Mouse (Mus musculus): Measurements from ENCODE around the gene Prm3. TPM values are rescaled to one million over a fixed set of nuclear protein-coding genes. Genes with fewer than 3 reads are reported as not detected.

Gene Prm3
- polyA plus RNA-seq, 1 experiment from 2014 or later, result not detected

DNA sequence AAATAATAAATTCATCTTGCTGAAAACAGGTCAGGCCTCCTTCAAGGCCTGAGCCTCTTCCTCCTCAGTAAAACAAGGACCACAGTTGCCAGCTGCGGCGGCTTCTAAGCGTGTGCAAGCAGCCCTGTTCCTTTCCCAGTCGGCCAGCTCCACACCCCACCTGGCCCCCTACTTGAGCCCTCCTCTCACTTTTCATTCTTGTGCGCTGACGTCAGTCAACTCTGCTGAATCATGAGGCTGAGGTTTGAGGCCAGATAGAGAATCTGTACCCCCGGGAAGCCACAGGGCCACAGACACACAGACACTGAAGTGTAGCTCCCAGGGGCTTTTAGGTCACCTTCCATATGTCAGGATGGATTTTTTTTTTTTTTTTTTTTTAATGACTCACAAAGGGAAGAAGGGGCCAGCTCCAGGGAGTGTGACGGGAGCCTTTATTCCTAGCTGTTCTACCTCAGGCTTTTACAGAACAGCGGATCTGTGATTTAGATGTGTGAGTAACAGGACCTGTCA lies 8.8 kb downstream of the Prm3 start:
- H3K27me3 ChIP-seq, result peaks cover 27% of the 10 kb centered on the region
- no peak overlapping the region for H3K9ac ChIP-seq (replicated peaks)
- no peak for ATAC-seq (ENCODE audit: low FRiP score, low read depth)
- H3K4me3 ChIP-seq, result no peak overlapping the region
- H3K4me2 ChIP-seq (replicated peaks), result no peak overlapping the region
- no peaks in the 10 kb centered on the region for H3K36me3 ChIP-seq
- H3K27ac ChIP-seq (replicated peaks), result no peak overlapping the region
- WGBS, result 43% methylated on average over 9 of the region's 9 CpGs
- peaks cover 28% of the 10 kb centered on the region for H3K4me1 ChIP-seq
- H3K9me3 ChIP-seq, result no peaks in the 10 kb centered on the region

DNA sequence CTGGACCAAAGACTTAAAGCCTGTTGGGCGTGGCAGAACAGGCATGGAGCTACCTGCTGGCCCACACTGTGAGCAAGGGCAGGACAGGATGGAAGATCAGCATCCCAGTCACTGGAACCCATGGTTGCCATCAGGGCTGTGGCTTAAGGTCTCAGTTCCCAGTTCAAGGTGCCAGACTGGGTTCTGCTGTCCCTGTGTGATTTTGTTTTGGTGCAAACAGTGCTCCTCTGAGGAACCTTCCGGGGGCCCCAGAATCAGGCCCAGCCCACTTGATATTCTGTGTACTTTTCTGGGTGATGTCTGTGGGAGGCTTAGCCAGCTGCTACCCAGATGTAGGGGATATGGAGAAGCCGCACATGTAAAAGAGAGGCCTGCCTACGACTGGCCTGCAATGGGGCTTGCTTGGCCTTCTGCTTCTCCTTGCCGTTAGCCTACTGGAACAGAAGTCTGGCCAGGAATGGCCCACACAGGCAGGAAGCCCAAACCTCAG lies 10.0 kb downstream of the Prm3 start:
- Histone ChIP-seq H3K4me2 (replicated peaks) (no peak overlapping the region), H3K27me3 (peaks cover 27% of the 10 kb centered on the region), H3K27ac (replicated peaks) (no peak overlapping the region), H3K36me3 (no peaks in the 10 kb centered on the region), H3K9me3 (no peaks in the 10 kb centered on the region), H3K9ac (replicated peaks) (no peak overlapping the region), H3K4me3 (no peak overlapping the region), H3K4me1 (peaks cover 19% of the 10 kb centered on the region)
- no peak for ATAC-seq (ENCODE audit: low FRiP score, low read depth)
- 77% methylated on average over 5 of the region's 5 CpGs for WGBS

DNA sequence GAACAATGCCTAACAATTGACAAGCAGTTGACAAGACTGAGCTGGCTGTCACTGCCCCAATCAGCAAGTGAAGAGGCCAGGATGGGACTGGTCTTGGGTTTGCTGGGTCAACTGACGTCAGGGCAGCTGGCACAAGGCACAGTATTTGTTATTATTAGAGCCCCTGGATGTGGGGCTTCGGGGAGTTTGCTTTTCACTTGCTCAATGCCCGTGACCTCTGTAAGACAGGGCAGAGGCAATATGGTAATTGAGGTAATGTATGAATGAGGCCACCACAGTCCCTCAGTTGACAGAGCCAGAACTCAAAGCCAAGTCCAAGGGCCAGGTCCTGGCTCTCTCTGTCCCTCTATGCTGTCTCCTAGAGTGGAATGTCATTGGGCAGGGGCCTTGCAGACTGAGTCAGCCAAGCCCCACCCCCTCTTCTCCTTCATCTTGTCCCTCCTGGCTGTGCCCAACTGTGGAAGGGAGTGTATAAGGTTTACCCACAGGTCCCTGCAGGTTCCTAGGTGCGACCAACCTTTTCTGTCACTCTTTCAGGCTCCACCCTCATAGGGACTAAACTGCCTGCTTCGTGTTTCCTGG lies 13.0 kb downstream of the Prm3 start:
- no peak for ATAC-seq (ENCODE audit: low FRiP score, low read depth)
- no peaks in the 10 kb centered on the region for H3K36me3 ChIP-seq
- no peaks in the 10 kb centered on the region for H3K9me3 ChIP-seq
- no peak overlapping the region for H3K27ac ChIP-seq (replicated peaks)
- WGBS, result 68% methylated on average over 5 of the region's 5 CpGs
- H3K4me2 ChIP-seq (replicated peaks), result no peak overlapping the region
- peaks cover 5% of the 10 kb centered on the region for H3K4me1 ChIP-seq
- no peak overlapping the region for H3K9ac ChIP-seq (replicated peaks)
- peaks cover 5% of the 10 kb centered on the region for H3K27me3 ChIP-seq
- no peak overlapping the region for H3K4me3 ChIP-seq

- no peak overlapping the region for H3K27ac ChIP-seq (replicated peaks)
- no peak for ATAC-seq (ENCODE audit: low FRiP score, low read depth)
- no peak overlapping the region for H3K4me2 ChIP-seq (replicated peaks)
- H3K4me3 ChIP-seq, result no peak overlapping the region
- WGBS, result 71% methylated on average over 7 of the region's 7 CpGs
- no peaks in the 10 kb centered on the region for H3K9me3 ChIP-seq
- H3K9ac ChIP-seq (replicated peaks), result no peak overlapping the region
- H3K4me1 ChIP-seq, result no peaks in the 10 kb centered on the region
- no peaks in the 10 kb centered on the region for H3K36me3 ChIP-seq
- H3K27me3 ChIP-seq, result no peaks in the 10 kb centered on the region
Observed at GRCm38 (mm10) chr16:10776322-10776721, 14.4 kb downstream of the Prm3 start.

DNA sequence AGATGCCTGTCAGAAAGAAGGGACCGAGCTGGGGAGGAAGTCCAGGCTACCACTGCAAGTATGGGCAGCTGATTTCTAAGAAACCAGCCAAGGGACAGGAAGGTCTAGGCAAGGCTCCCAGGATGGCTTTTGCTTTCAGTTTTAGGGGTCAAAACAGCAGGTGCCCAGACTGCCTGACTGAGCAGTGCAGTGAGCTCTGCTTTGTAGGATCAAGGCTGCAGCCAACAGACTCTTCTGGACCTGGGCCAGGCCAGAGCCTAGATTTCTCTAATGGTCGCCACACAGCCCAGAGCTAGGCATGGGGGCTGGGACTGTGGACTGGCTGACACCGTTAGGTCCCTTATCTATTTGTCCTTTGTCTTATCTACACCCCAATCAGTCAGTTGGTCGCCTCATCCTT lies 16.0 kb downstream of the Prm3 start:
- H3K27me3 ChIP-seq, result no peaks in the 10 kb centered on the region

GRCm38 (mm10) chr16:10773543-10773942 lies 17.2 kb downstream of the Prm3 start:
- Histone ChIP-seq H3K9me3 (no peaks in the 10 kb centered on the region), H3K27me3 (no peaks in the 10 kb centered on the region), H3K4me3 (no peak overlapping the region), H3K9ac (replicated peaks) (0 out of 2 replicates have a peak overlapping the region, but pooled peaks have one; percentile 17), H3K27ac (replicated peaks) (no peak overlapping the region), H3K36me3 (no peaks in the 10 kb centered on the region), H3K4me1 (no peaks in the 10 kb centered on the region), H3K4me2 (replicated peaks) (no peak overlapping the region)
- WGBS, result 85% methylated on average over 8 of the region's 8 CpGs
- no peak for ATAC-seq (ENCODE audit: low FRiP score, low read depth)

More for the DNA sequence above, 16.0 kb downstream of the Prm3 start:
- Histone ChIP-seq H3K9me3 (no peaks in the 10 kb centered on the region), H3K27ac (replicated peaks) (no peak overlapping the region), H3K9ac (replicated peaks) (no peak overlapping the region), H3K4me3 (no peak overlapping the region), H3K4me1 (no peaks in the 10 kb centered on the region), H3K4me2 (replicated peaks) (no peak overlapping the region), H3K36me3 (no peaks in the 10 kb centered on the region)
- no peak for ATAC-seq (ENCODE audit: low FRiP score, low read depth)
- 82% methylated on average over 4 of the region's 4 CpGs for WGBS

DNA sequence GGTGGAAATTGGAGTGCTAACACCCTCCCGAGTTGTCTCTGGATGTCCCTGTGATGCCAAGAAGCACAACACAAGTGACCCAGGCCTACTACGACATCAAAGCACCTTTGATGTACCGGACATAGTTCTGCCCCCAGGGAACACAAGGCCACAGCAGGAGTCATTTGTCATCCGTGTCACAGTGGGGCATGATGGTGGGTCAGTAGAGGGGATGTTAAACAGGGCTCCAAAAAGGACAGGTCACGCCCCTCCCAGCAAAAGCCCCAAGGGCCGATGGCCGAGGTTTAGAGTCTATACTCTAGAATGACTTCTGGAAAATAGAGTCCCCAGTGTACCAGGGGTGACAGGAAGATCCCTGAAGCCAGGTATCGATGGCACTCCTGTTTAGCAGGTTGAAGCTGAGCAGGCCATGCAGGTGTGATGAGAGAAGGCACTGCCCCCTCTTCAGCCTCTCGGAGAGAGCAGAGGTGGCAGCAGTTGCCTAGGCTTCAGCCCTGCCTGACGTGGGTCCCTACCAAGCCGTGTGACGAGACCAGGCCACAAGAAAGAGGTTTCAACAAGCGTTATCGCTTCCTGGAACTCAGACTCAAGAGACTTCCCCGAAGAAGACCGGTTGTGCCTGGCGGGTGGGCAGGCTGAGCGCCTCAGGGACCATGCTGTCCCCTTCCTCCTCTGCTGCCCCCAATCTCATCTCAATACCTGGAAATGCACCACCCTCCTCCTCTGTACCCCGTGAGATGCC lies 18.8 kb downstream of the Prm3 start:
- ATAC-seq (ENCODE audit: low FRiP score, low read depth), result no peak
- no peak overlapping the region for H3K27ac ChIP-seq (replicated peaks)
- WGBS, result 67% methylated on average over 19 of the region's 19 CpGs
- H3K4me2 ChIP-seq (replicated peaks), result no peak overlapping the region
- no peak overlapping the region for H3K9ac ChIP-seq (replicated peaks)
- no peaks in the 10 kb centered on the region for H3K9me3 ChIP-seq
- H3K27me3 ChIP-seq, result 0 out of 2 replicates have a peak, but pooled peaks cover 3% of the 10 kb centered on the region
- H3K4me1 ChIP-seq, result no peaks in the 10 kb centered on the region
- no peaks in the 10 kb centered on the region for H3K36me3 ChIP-seq
- no peak overlapping the region for H3K4me3 ChIP-seq

DNA sequence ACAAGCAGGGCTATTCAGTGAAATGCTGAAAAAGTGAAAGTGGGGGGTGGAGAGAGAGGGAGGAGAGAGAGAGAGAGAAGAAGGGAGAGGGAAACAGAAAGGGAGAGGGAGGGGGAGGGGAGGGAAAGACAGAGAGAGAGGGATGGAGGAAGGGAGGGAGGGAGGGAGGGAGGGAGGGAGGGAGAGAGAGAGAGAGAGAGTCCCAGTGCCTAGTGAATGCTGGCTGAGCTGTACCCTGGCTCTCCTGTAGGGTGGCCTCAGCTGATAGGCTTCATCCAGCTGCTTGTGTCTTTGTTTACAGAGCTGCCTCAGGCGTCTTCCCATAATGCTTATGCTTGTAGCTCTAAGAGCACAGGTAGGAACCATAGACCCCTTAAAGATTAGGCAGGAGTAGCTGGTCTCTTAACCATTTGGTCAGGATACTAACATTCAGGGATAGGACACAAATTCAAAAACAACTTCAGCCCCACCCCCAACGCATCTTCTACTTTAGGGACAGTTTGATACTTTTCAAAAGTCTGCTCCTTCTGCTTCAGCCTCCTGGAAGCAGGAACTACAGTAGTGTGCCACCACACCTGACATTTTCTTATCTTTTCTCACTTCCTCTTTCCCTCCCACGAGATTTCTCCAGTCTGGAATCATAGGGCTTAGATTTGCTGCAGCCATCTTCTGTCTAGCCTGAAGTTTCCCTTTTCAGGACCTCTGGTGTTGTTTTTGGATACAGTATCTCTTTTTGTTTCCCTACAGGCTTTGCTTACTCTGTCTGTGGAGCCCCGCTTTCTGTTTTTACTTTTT lies 20.0 kb downstream of the Prm3 start:
- no peak for ATAC-seq (ENCODE audit: low FRiP score, low read depth)
- Histone ChIP-seq H3K9ac (replicated peaks) (no peak overlapping the region), H3K4me3 (no peak overlapping the region), H3K36me3 (no peaks in the 10 kb centered on the region), H3K4me2 (replicated peaks) (no peak overlapping the region), H3K4me1 (no peaks in the 10 kb centered on the region), H3K27me3 (0 out of 2 replicates have a peak, but pooled peaks cover 3% of the 10 kb centered on the region), H3K9me3 (no peaks in the 10 kb centered on the region), H3K27ac (replicated peaks) (no peak overlapping the region)
- WGBS, result 50% methylated on average over 4 of the region's 4 CpGs

- Histone ChIP-seq H3K36me3 (no peaks in the 10 kb centered on the region), H3K4me2 (replicated peaks) (no peak overlapping the region), H3K9ac (replicated peaks) (no peak overlapping the region), H3K27ac (replicated peaks) (no peak overlapping the region), H3K9me3 (no peaks in the 10 kb centered on the region), H3K4me3 (no peak overlapping the region), H3K4me1 (no peaks in the 10 kb centered on the region), H3K27me3 (0 out of 2 replicates have a peak, but pooled peaks cover 3% of the 10 kb centered on the region)
- 36% methylated on average over 2 of the region's 2 CpGs for WGBS
- no peak for ATAC-seq (ENCODE audit: low FRiP score, low read depth)
Observed at GRCm38 (mm10) chr16:10769661-10770060, 21.1 kb downstream of the Prm3 start.

DNA sequence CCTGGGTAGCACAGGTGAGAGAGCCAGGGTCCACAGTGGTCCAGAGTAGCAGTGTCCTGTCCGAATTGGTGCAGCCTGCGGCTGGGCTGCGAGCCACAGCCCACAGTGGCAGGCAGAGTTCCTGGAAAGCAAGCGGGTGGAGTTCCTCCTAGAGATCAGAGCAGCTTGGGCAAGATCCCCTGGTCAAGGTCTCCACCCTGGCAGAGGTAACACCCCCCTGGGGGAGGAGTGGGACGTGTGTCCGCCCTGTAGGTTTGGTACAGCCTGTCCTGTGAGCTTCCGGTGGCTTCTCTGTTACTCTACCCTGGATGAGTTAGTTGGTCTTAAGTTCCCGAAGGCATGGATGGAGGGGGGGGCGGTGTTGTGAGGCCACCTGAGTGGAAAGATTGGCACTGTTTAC lies 21.9 kb downstream of the Prm3 start:
- no peak for ATAC-seq (ENCODE audit: low FRiP score, low read depth)
- Histone ChIP-seq H3K27me3 (0 out of 2 replicates have a peak, but pooled peaks cover 3% of the 10 kb centered on the region), H3K4me1 (no peaks in the 10 kb centered on the region), H3K36me3 (no peaks in the 10 kb centered on the region), H3K4me3 (no peak overlapping the region), H3K4me2 (replicated peaks) (no peak overlapping the region), H3K9ac (replicated peaks) (no peak overlapping the region), H3K9me3 (no peaks in the 10 kb centered on the region), H3K27ac (replicated peaks) (no peak overlapping the region)
- 63% methylated on average over 9 of the region's 9 CpGs for WGBS

- Histone ChIP-seq H3K4me2 (replicated peaks) (no peak overlapping the region), H3K4me3 (no peak overlapping the region), H3K4me1 (no peaks in the 10 kb centered on the region), H3K27ac (replicated peaks) (no peak overlapping the region), H3K9ac (replicated peaks) (no peak overlapping the region), H3K36me3 (no peaks in the 10 kb centered on the region), H3K27me3 (0 out of 2 replicates have a peak, but pooled peaks cover 5% of the 10 kb centered on the region), H3K9me3 (no peaks in the 10 kb centered on the region)
- 46% methylated on average over 4 of the region's 4 CpGs for WGBS
- no peak for ATAC-seq (ENCODE audit: low FRiP score, low read depth)
Observed at GRCm38 (mm10) chr16:10767158-10767557, 23.6 kb downstream of the Prm3 start.

GRCm38 (mm10) chr16:10764323-10764722 lies 26.4 kb downstream of the Prm3 start:
- 0 out of 2 replicates have a peak, but pooled peaks cover 5% of the 10 kb centered on the region for H3K27me3 ChIP-seq
- ATAC-seq (ENCODE audit: low FRiP score, low read depth), result no peak
- no peak overlapping the region for H3K4me3 ChIP-seq
- H3K9ac ChIP-seq (replicated peaks), result no peak overlapping the region
- no peaks in the 10 kb centered on the region for H3K36me3 ChIP-seq
- no peaks in the 10 kb centered on the region for H3K4me1 ChIP-seq
- H3K27ac ChIP-seq (replicated peaks), result no peak overlapping the region
- 79% methylated on average over 2 of the region's 2 CpGs for WGBS
- no peak overlapping the region for H3K4me2 ChIP-seq (replicated peaks)
- no peaks in the 10 kb centered on the region for H3K9me3 ChIP-seq
